Mouse (Mus musculus) intestine, embryonic 15.5 days (tissue): ENCODE data around the gene Pou2f3. TPM values are rescaled to one million over a fixed set of nuclear protein-coding genes. Genes with fewer than 3 reads are reported as not detected.

Source experiments
- ATAC-seq: fragments of 200-750 bp; cut with Nextera tagmentation; 2 replicates; pipeline ENCODE4 v1.8.0; 2017; ENCODE audit warnings: moderate TSS enrichment, moderate library complexity
- H3K27ac ChIP-seq: fragments of 300-500 bp; sonication (generic); 2 replicates; pipeline ENCODE4 v1.5.1; 2015; ENCODE audit warnings: mild to moderate bottlenecking, inconsistent platforms
- H3K27me3 ChIP-seq: fragments of 300-500 bp; sonication (generic); replicated peaks from 2 replicates; pipeline ENCODE4 v1.6.1; 2015; ENCODE audit warnings: inconsistent platforms
- H3K36me3 ChIP-seq: fragments of 300-500 bp; sonication (generic); 2 replicates; pipeline ENCODE4 v1.6.1; 2015; ENCODE audit warnings: inconsistent platforms
- H3K4me1 ChIP-seq: fragments of 300-500 bp; sonication (generic); replicated peaks from 2 replicates; pipeline ENCODE4 v1.6.1; 2015; ENCODE audit warnings: inconsistent platforms
- H3K4me2 ChIP-seq: fragments of 300-500 bp; sonication (generic); replicated peaks from 2 replicates; pipeline ENCODE4 v1.6.1; 2015; ENCODE audit warnings: mild to moderate bottlenecking, inconsistent platforms
- H3K4me3 ChIP-seq: fragments of 300-500 bp; sonication (generic); replicated peaks from 2 replicates; pipeline ENCODE4 v1.5.1; 2015; ENCODE audit warnings: inconsistent platforms
- H3K9ac ChIP-seq: fragments of 300-500 bp; sonication (generic); 2 replicates; pipeline ENCODE4 v1.6.1; 2015; ENCODE audit warnings: inconsistent platforms
- H3K9me3 ChIP-seq: fragments of 300-500 bp; sonication (generic); 2 replicates; pipeline ENCODE4 v1.6.1; 2016; ENCODE audit warnings: inconsistent platforms
- WGBS: fragments of 180-500 bp; shearing (Covaris S2); methylation state at CpG from one replicate; pipeline ENCODE4 v1.1.7; 2015; 5-methylcytosine and 5-hydroxymethylcytosine counted together
- polyA plus RNA-seq: library from polyadenylated mRNA; unstranded; fragments of >200 nt; fragmentation: Nextera tagmentation; extraction: Ambion mirVana; gene quantifications from 2 replicates; pipeline ENCODE4 v1.2.1, GENCODE M21; 2015

Pou2f3 gene
- 0.52 and 0.70 TPM in 2 replicates for polyA plus RNA-seq

DNA sequence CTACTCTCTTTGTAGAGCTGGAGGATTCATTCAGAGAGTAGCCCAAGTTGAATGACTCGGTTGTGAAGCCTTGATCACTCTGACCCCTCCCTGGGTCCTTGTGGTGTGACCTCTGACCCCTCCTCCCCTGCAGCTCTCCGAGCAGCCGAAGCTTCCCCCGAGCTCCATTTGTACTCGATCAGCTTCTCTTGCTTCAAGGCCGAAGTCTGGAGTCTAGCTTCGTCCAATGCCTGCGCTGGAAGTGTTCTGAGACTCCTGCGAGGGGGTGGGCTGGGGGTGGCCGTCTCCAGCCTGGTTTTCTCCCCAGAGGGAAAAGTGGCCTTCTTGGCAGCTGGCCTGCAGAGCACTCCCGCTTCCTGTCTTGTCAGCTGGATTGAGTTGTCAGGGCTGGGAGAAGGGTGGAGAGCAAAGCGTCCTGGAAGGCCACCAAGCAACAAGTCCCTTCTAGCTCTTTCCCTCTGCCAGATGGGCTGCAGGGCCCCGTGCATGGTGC, at the start of gene Pou2f3:
Pou2f3 (minus strand) TSS at position 180 of the 493 bp plus-strand sequence.
- Histone ChIP-seq H3K4me3 (no peak within 1 kb of the TSS), H3K36me3 (no peaks in the 10 kb centered on the region), H3K9ac (0 out of 2 replicates have a peak within 1 kb of the TSS, but pooled peaks have one; percentile 17), H3K4me1 (peaks cover 19% of the 10 kb centered on the region), H3K27ac (peak within 1 kb of the TSS; percentile 42; the same call in 1 of the 2 replicates), H3K9me3 (no peaks in the 10 kb centered on the region), H3K27me3 (peaks cover 8% of the 10 kb centered on the region), H3K4me2 (peak within 1 kb of the TSS; percentile 33)
- 14% methylated on average over 13 of the region's 13 CpGs for WGBS
- peak; percentile 70 for ATAC-seq

DNA sequence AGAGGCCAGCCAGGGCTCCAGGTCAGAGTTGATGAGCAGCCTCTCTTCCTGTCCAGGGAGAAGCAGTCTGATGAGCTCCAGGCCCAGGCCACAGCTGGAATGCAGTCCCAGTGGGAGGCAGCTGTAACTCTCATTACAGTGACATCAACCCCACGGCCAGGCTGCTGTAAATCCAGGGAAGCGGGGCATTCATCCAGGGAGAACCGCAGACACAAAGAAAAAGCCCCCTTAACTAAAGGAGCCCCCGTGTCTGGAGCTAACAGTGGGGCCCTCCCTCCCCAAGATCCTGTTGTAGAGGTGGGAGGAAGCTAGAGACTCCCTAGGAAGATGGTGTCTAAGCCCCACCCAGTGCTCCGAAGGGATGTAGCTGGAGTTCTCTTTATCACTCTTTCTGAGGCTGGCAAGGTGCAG, 43.1 kb upstream of the Pou2f3 start:
- WGBS = 39% methylated on average over 5 of the region's 5 CpGs
- H3K9me3 ChIP-seq = no peaks in the 10 kb centered on the region
- ATAC-seq = peak; percentile 78
- H3K4me2 ChIP-seq = 0 out of 2 replicates have a peak overlapping the region, but pooled peaks have one; percentile 0
- H3K27ac ChIP-seq = peak overlapping the region; percentile 87
- H3K4me3 ChIP-seq = no peak overlapping the region
- no peaks in the 10 kb centered on the region for H3K27me3 ChIP-seq
- peaks cover 26% of the 10 kb centered on the region for H3K4me1 ChIP-seq
- no peaks in the 10 kb centered on the region for H3K36me3 ChIP-seq
- H3K9ac ChIP-seq = no peak overlapping the region

DNA sequence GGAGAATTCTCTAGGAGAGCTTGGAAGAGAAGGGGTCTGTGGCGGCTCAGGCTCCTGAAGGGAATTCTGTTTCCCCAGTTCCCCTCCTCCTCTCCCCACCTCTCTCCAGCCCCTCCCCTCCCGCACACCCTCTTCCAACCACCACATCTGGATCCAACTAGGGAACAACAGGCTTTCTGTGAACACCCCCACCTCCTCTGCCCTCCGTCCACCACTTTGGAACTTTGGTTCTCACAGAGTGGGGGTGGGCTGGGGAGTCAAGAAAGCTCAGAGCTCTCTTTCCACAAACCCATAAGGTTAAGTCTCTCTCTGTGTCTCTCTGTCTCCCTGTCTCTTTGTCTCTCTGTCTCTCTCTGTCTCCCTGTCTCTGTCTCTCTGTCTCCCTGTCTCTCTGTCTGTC, 42.6 kb upstream of the Pou2f3 start:
- H3K9ac ChIP-seq = no peak overlapping the region
- peak; percentile 66 for ATAC-seq

DNA sequence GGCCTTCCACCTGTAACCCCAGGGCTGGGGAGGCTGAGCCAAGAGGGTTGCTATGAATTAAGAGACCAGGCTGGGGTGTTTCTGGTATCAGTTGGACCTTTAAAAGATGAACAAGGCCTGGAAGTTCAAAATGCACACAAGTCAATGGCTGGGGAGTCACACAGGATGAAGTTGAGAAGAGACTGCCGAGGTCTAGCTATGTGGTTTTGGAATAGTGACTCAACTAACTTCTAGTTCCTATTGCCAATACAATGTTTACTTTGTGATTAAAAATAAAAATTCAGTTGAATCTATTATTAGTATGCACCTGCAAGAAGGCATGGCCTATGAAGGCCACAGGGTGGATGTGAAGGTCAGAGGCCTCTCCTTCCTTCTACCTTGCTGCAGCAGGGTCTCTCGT, 41.6 kb upstream of the Pou2f3 start:
- H3K4me2 ChIP-seq = no peak overlapping the region
- no peak overlapping the region for H3K9ac ChIP-seq
- no peaks in the 10 kb centered on the region for H3K9me3 ChIP-seq
- peaks cover 27% of the 10 kb centered on the region for H3K4me1 ChIP-seq
- no peak overlapping the region for H3K27ac ChIP-seq
- no peak overlapping the region for H3K4me3 ChIP-seq
- no peak for ATAC-seq
- no peaks in the 10 kb centered on the region for H3K27me3 ChIP-seq
- no peaks in the 10 kb centered on the region for H3K36me3 ChIP-seq
- WGBS = 75% methylated on average over 2 of the region's 2 CpGs

More for the DNA sequence above, 42.6 kb upstream of the Pou2f3 start:
- no peaks in the 10 kb centered on the region for H3K36me3 ChIP-seq
- no peak overlapping the region for H3K4me3 ChIP-seq
- 42% methylated on average over 3 of the region's 3 CpGs for WGBS
- peak overlapping the region; percentile 87 for H3K27ac ChIP-seq
- no peaks in the 10 kb centered on the region for H3K9me3 ChIP-seq
- H3K27me3 ChIP-seq = no peaks in the 10 kb centered on the region
- peaks cover 26% of the 10 kb centered on the region for H3K4me1 ChIP-seq
- H3K4me2 ChIP-seq = 0 out of 2 replicates have a peak overlapping the region, but pooled peaks have one; percentile 0

DNA sequence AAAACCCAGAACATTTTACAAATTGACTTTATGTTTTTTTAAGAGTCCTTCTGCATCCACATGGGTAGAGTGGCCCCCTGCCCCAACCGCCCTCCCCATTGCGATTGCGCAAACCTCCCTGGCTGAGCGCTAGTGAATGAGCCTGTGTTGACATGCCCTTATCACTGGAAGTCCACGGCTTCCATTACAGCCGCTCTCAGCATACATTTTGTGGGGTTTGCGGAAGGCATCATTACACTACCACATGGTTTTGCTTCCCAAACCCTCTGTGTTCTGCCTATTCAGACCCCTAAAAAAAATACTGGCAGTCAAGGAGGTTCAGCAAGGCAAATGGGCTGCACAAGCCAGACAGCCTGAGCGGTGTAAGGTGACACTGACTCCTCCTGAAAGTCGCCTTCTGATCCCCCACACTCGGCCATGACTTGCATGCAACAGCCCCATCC, 36.6 kb upstream of the Pou2f3 start:
- no peak overlapping the region for H3K27ac ChIP-seq
- H3K9ac ChIP-seq = no peak overlapping the region
- no peaks in the 10 kb centered on the region for H3K27me3 ChIP-seq
- WGBS = 30% methylated on average over 10 of the region's 10 CpGs
- H3K36me3 ChIP-seq = no peaks in the 10 kb centered on the region
- H3K4me1 ChIP-seq = peaks cover 16% of the 10 kb centered on the region; the same call in 1 of the 2 replicates
- H3K4me2 ChIP-seq = peak overlapping the region; percentile 42; the same call in 1 of the 2 replicates
- no peaks in the 10 kb centered on the region for H3K9me3 ChIP-seq
- no peak overlapping the region for H3K4me3 ChIP-seq
- ATAC-seq = peak; percentile 73

DNA sequence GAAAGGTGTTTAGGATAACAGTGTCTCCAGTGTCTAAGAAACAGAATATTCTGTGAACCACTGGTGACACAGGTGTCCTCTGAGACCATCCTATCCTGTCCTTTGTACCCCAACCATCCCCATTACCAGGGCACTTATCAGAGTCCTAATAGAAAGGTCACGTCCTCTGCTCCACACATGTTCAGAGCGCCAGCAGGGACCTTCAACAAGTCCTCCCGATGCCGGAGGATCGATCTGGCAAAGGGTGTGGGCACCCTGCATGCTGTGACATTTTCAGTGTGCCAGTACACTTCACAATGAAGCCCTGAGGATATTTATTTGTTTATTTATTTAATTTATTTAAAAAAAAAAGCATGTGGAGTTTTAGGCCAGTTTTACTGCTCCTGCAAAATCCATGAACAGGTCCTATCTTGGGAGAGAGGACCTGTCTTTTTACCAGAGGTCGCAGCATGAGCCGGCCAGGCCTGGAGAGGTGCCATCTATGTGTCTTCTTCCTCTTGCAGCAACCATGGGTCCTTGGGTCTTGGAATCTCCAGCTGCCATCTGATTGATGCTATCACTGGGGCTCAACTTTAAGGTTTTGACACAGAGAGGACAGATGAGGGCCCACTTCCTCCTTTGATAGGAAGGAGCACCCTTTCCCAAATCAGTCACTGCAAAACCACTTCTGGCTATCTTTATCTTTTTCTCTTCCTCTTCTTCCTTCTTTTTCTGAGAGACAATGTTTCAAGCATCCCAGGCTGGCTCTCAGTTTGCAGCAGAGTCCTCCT, 35.8 kb upstream of the Pou2f3 start:
- 88% methylated on average over 7 of the region's 7 CpGs for WGBS
- Histone ChIP-seq H3K9ac (no peak overlapping the region), H3K4me1 (peaks cover 10% of the 10 kb centered on the region; the same call in 1 of the 2 replicates), H3K27ac (no peak overlapping the region), H3K9me3 (no peaks in the 10 kb centered on the region), H3K4me3 (no peak overlapping the region), H3K36me3 (no peaks in the 10 kb centered on the region), H3K27me3 (no peaks in the 10 kb centered on the region), H3K4me2 (no peak overlapping the region)
- no peak for ATAC-seq

DNA sequence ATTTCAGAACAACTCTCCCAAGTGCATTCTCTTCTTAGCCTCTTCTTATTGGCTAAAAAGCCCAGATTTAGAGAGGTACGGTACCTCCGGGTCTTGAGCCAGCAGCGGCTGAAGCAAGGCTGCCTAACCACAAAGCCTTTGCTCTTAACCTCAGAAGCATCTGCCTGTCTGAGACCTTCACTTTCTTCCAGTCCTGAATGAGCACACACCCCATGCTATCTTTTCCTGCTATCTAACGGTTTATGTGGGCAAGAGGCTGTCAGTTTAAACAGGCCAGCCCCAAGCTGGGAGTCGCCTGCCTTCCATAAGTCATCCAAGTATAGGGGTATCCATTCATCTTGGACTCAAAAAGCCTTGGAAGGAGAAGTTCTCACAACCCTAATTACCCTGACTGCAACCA, 32.3 kb upstream of the Pou2f3 start:
- Histone ChIP-seq H3K27me3 (no peaks in the 10 kb centered on the region), H3K4me3 (no peak overlapping the region), H3K4me1 (peaks cover 21% of the 10 kb centered on the region), H3K9ac (no peak overlapping the region), H3K9me3 (no peaks in the 10 kb centered on the region), H3K4me2 (no peak overlapping the region), H3K36me3 (no peaks in the 10 kb centered on the region), H3K27ac (no peak overlapping the region)
- no peak for ATAC-seq
- WGBS = 71% methylated on average over 5 of the region's 5 CpGs

DNA sequence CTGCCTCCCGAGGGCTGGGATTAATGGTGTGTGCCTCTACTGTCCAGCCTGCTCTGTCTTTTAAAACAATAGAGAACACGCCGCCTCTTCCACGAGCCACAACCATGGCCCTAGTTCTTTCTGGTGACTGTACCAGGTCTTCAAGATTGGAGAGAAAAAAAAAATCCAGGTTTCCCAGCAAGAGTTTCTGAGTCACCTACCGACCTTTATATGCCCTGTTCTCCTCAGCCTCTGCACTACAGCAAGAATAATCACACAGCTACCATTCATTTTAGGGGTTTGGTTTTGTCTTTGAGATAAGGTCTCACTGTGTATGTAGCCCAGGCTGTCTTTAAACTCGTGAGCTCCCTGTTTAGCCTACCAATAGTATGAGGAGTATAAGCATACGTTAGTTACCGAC, 31.8 kb upstream of the Pou2f3 start:
- WGBS = 83% methylated on average over 8 of the region's 8 CpGs
- H3K4me1 ChIP-seq = peaks cover 26% of the 10 kb centered on the region
- H3K27me3 ChIP-seq = no peaks in the 10 kb centered on the region
- no peaks in the 10 kb centered on the region for H3K9me3 ChIP-seq
- H3K27ac ChIP-seq = no peak overlapping the region
- H3K4me3 ChIP-seq = no peak overlapping the region
- no peak overlapping the region for H3K9ac ChIP-seq
- H3K36me3 ChIP-seq = no peaks in the 10 kb centered on the region
- no peak overlapping the region for H3K4me2 ChIP-seq
- no peak for ATAC-seq

DNA sequence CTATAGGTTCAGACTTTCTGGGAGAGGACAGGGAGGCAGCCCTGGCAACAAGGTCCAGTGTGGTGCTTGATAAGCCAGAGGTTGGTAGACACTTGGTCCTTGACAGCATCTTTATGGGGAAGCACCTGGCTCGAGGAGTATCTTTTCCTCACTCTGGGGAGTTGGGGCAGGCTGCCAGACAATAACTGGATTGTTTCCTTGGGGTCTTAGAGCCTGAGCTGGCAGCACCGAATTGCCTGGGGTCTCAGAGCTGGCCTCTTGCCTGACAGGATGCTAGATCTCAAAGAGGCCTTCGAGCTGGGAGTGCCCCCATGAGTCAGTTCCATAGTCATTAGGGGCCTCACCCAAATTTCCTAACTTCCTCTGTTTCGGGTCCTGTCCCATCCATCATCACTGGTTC, 31.1 kb upstream of the Pou2f3 start:
- 48% methylated on average over 4 of the region's 4 CpGs for WGBS
- Histone ChIP-seq H3K4me2 (no peak overlapping the region), H3K9me3 (no peaks in the 10 kb centered on the region), H3K9ac (no peak overlapping the region), H3K27me3 (no peaks in the 10 kb centered on the region), H3K4me1 (peaks cover 28% of the 10 kb centered on the region), H3K36me3 (no peaks in the 10 kb centered on the region), H3K4me3 (no peak overlapping the region), H3K27ac (no peak overlapping the region)
- no peak for ATAC-seq

DNA sequence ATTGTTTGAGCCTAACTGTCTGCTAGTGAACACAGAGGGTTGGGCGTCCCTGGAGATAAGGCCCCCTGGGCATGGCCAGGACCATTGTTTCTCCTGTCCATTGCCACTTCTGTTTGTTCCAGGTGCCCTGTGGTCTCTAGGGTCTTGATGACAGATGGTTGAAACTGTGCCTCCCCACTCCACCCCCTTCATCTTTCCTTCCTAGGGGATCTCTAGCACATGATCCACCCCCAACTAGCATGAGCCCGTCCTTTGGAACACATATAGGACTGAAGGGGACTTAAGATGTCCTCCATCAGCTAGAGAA, 30.4 kb upstream of the Pou2f3 start:
- no peak overlapping the region; the same call in 1 of the 2 replicates for H3K4me3 ChIP-seq
- peak overlapping the region; percentile 94 for H3K27ac ChIP-seq
- 35% methylated on average over 2 of the region's 2 CpGs for WGBS
- peak overlapping the region; percentile 58; the same call in 1 of the 2 replicates for H3K4me2 ChIP-seq
- peaks cover 29% of the 10 kb centered on the region for H3K4me1 ChIP-seq
- H3K27me3 ChIP-seq = no peaks in the 10 kb centered on the region
- no peaks in the 10 kb centered on the region for H3K9me3 ChIP-seq
- ATAC-seq = no peak
- H3K36me3 ChIP-seq = no peaks in the 10 kb centered on the region
- peak overlapping the region; percentile 89; the same call in 1 of the 2 replicates for H3K9ac ChIP-seq

DNA sequence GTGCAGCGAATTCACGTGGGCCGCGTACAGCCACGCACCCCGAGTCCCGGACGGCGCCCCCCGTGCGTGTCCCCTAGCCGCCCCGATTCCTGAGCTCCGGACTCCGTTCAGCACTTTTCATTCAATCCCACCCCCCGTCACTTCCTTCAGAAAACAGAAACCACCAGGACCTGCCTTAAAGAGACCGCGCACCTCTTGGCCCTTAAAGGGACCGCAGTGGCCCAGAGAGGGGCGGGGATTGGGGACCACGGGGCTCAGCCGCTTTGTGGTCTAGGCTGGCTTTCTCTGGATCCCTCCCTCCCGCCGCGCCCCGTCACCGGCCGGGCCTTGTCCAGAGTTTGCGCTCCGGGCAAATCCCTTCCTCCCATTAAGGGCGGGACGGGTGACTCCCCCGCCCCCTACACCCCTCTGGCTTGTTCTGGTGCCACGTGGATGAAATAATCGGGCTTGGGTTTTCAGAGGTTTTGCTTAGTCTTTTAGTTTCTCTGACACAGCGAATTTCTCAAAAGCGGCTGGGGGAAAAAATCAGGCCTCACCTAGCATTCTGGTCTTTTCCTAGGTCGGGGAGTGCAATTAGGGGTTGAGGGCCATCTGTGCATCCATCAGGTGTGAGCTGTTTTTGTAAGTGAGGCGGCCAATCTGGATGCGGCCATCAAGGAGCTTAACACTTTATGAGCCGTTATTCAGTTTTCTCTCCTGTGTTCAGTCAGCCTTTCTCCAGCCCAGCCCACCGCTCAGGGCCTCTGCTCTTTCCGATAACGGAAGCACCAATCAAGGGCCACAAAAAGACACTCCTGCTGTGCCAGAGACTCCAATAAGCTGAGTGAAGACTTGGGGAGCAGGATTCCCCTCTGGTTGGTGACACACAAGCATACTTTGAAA, 29.8 kb upstream of the Pou2f3 start, which contains the start of gene Oaf:
Oaf (minus strand) TSS at position 200 of the 882 bp plus-strand sequence.
- H3K36me3 ChIP-seq = no peaks in the 10 kb centered on the region
- H3K4me2 ChIP-seq = peak within 1 kb of the TSS; percentile 58
- H3K9ac ChIP-seq = peak within 1 kb of the TSS; percentile 89
- H3K27ac ChIP-seq = peak within 1 kb of the TSS; percentile 94
- H3K4me3 ChIP-seq = peak within 1 kb of the TSS; percentile 84
- no peaks in the 10 kb centered on the region for H3K9me3 ChIP-seq
- H3K27me3 ChIP-seq = no peaks in the 10 kb centered on the region
- H3K4me1 ChIP-seq = peaks cover 34% of the 10 kb centered on the region
- peak; percentile 92 for ATAC-seq
- WGBS = 1% methylated on average over 43 of the region's 44 CpGs
